Mouse (Mus musculus) intestine, postnatal 0 days (tissue): Measurements from ENCODE around the gene Nsg2. TPM values are rescaled to one million over a fixed set of nuclear protein-coding genes. Genes with fewer than 3 reads are reported as not detected.

Source experiments
- ATAC-seq: fragments of 200-750 bp; cut with Nextera tagmentation; 2 replicates; pipeline ENCODE4 v1.8.0; 2017; ENCODE audit warnings: mild to moderate bottlenecking, moderate TSS enrichment, moderate library complexity
- H3K27ac ChIP-seq: fragments of 300-500 bp; sonication (generic); 2 replicates; pipeline ENCODE4 v1.5.1; 2014; ENCODE audit warnings: mild to moderate bottlenecking, low read depth, low read length, moderate library complexity
- H3K27me3 ChIP-seq: fragments of 300-500 bp; sonication (generic); replicated peaks from 2 replicates; pipeline ENCODE4 v1.6.1; 2014; ENCODE audit warnings: low read length, mixed read lengths; ENCODE audit not compliant: control insufficient read depth, insufficient read depth
- H3K36me3 ChIP-seq: fragments of 300-500 bp; sonication (generic); 2 replicates; pipeline ENCODE4 v1.6.1; 2014; ENCODE audit warnings: mild to moderate bottlenecking, moderate library complexity; ENCODE audit not compliant: control insufficient read depth, insufficient read depth
- H3K4me1 ChIP-seq: fragments of 300-500 bp; sonication (generic); replicated peaks from 2 replicates; pipeline ENCODE4 v1.6.1; 2014; ENCODE audit warnings: antibody characterized with exemption, low read length, mixed read lengths; ENCODE audit not compliant: control insufficient read depth, insufficient read depth
- H3K4me2 ChIP-seq: fragments of 300-500 bp; sonication (generic); replicated peaks from 2 replicates; pipeline ENCODE4 v1.6.1; 2014; ENCODE audit warnings: low read depth, mild to moderate bottlenecking, moderate library complexity
- H3K4me3 ChIP-seq: fragments of 300-500 bp; sonication (generic); 2 replicates; pipeline ENCODE4 v1.5.1; 2014; ENCODE audit warnings: low read depth, low read length
- H3K9ac ChIP-seq: fragments of 300-500 bp; sonication (generic); 2 replicates; pipeline ENCODE4 v1.6.1; 2014; ENCODE audit warnings: mild to moderate bottlenecking, low read depth, low read length
- H3K9me3 ChIP-seq: fragments of 300-500 bp; sonication (generic); 2 replicates; pipeline ENCODE4 v1.6.1; 2016; ENCODE audit warnings: mixed run types; ENCODE audit not compliant: control insufficient read depth
- CTCF ChIP-seq: sonication (generic); IDR thresholded peaks from 2 replicates; pipeline ENCODE4 v1.5.1; 2016; ENCODE audit warnings: low read depth, mild to moderate bottlenecking, control low read depth, antibody characterized with exemption, moderate library complexity
- WGBS: fragments of 180-500 bp; shearing (Covaris S2); extraction: QIAGEN DNeasy Blood & Tissue Kit; methylation state at CpG from one replicate; pipeline ENCODE4 v1.1.7; 2014; 5-methylcytosine and 5-hydroxymethylcytosine counted together
- polyA plus RNA-seq: library from polyadenylated mRNA; unstranded; fragments of >200 nt; fragmentation: Nextera tagmentation; extraction: Ambion mirVana; gene quantifications from 2 replicates; pipeline ENCODE4 v1.2.1, GENCODE M21; 2015

Gene Nsg2
- polyA plus RNA-seq, 1 experiment from 2014 or later, result 9.3 TPM

GRCm38 (mm10) chr11:32104406-32105116 lies 104.3 kb downstream of the Nsg2 start:
- Histone ChIP-seq H3K4me1 (no peaks in the 10 kb centered on the region), H3K9ac (no peak overlapping the region), H3K27ac (no peak overlapping the region), H3K9me3 (no peaks in the 10 kb centered on the region), H3K4me2 (no peak overlapping the region), H3K36me3 (no peaks in the 10 kb centered on the region), H3K4me3 (no peak overlapping the region), H3K27me3 (no peaks in the 10 kb centered on the region)
- no peak for ATAC-seq
- WGBS, result 69% methylated on average over 9 of the region's 9 CpGs
- TF ChIP-seq CTCF, result peak; percentile 21; the same call in 1 of the 2 replicates

GRCm38 (mm10) chr11:32105750-32106646 lies 105.7 kb downstream of the Nsg2 start:
- ATAC-seq, result no peak
- WGBS, result 54% methylated on average over 10 of the region's 10 CpGs
- Histone ChIP-seq H3K4me3 (no peak overlapping the region), H3K27ac (no peak overlapping the region), H3K36me3 (no peaks in the 10 kb centered on the region), H3K4me1 (no peaks in the 10 kb centered on the region), H3K9me3 (no peaks in the 10 kb centered on the region), H3K4me2 (no peak overlapping the region), H3K27me3 (no peaks in the 10 kb centered on the region), H3K9ac (no peak overlapping the region)
- TF ChIP-seq CTCF, result peak; percentile 51

GRCm38 (mm10) chr11:32106647-32106985 lies 106.4 kb downstream of the Nsg2 start:
- H3K36me3 ChIP-seq, result no peaks in the 10 kb centered on the region
- no peaks in the 10 kb centered on the region for H3K27me3 ChIP-seq
- 87% methylated on average over 4 of the region's 4 CpGs for WGBS
- TF ChIP-seq CTCF, result no peak
- no peak overlapping the region for H3K4me3 ChIP-seq
- ATAC-seq, result no peak
- H3K4me1 ChIP-seq, result no peaks in the 10 kb centered on the region
- H3K27ac ChIP-seq, result no peak overlapping the region
- no peak overlapping the region for H3K9ac ChIP-seq
- no peak overlapping the region for H3K4me2 ChIP-seq
- no peaks in the 10 kb centered on the region for H3K9me3 ChIP-seq

- WGBS, result 71% methylated on average over 8 of the region's 8 CpGs
- no peak overlapping the region for H3K4me3 ChIP-seq
- no peaks in the 10 kb centered on the region for H3K36me3 ChIP-seq
- no peak for ATAC-seq
- no peak overlapping the region for H3K9ac ChIP-seq
- no peak overlapping the region for H3K27ac ChIP-seq
- H3K4me2 ChIP-seq, result no peak overlapping the region
- H3K9me3 ChIP-seq, result no peaks in the 10 kb centered on the region
- no peak for TF ChIP-seq CTCF
- no peaks in the 10 kb centered on the region for H3K4me1 ChIP-seq
- no peaks in the 10 kb centered on the region for H3K27me3 ChIP-seq
Observed at GRCm38 (mm10) chr11:32108441-32108840, 108.2 kb downstream of the Nsg2 start.

Other genes with a start within 250 kb of the Nsg2 start
- gene Cpeb4, start 128.3 kb upstream of the Nsg2 start, polyA plus RNA-seq, result 11.3 and 12.8 TPM in 2 replicates
- gene 4930524B15Rik, start 34.9 kb upstream of the Nsg2 start, polyA plus RNA-seq, result 0.14 and 0.26 TPM in 2 replicates
- not detected in 2 replicates for gene Il9r, start 199.8 kb downstream of the Nsg2 start, polyA plus RNA-seq
- gene Snrnp25, start 205.0 kb downstream of the Nsg2 start, polyA plus RNA-seq, result 27.0 and 28.0 TPM in 2 replicates
- gene Rhbdf1, start 221.8 kb downstream of the Nsg2 start, polyA plus RNA-seq, result 20.7 and 26.1 TPM in 2 replicates
- 19.2 and 20.9 TPM in 2 replicates for gene Mpg, start 226.0 kb downstream of the Nsg2 start, polyA plus RNA-seq